Mouse (Mus musculus) heart, adult 2 months (tissue): ENCODE measurements around the gene Ppm1b. TPM values are rescaled to one million over a fixed set of nuclear protein-coding genes. Genes with fewer than 3 reads are reported as not detected.

Source experiments
- DNase-seq, 2 experiments: peaks; one replicate each; pipeline ENCODE4 v3.0.0; 2021
- H3K27ac ChIP-seq: fragments of 200-600 bp; 2 replicates; pipeline ENCODE4 v1.8.1; 2022
- H3K27me3 ChIP-seq: fragments of 200-500 bp; 2 replicates; pipeline ENCODE4 v1.6.1; 2012; ENCODE audit warnings: mild to moderate bottlenecking, low read length, inconsistent platforms, mixed read lengths; ENCODE audit not compliant: control insufficient read depth, insufficient read depth
- H3K36me3 ChIP-seq: fragments of 200-500 bp; 2 replicates; pipeline ENCODE4 v1.6.1; 2012; ENCODE audit warnings: low read length, inconsistent platforms; ENCODE audit not compliant: control insufficient read depth, insufficient read depth
- H3K4me1 ChIP-seq: fragments of 200-500 bp; 2 replicates; pipeline ENCODE4 v1.6.1; 2011; ENCODE audit warnings: low read length; ENCODE audit not compliant: control insufficient read depth, insufficient read depth
- H3K4me3 ChIP-seq: fragments of 200-600 bp; 2 replicates; pipeline ENCODE4 v1.8.1; 2022
- H3K79me2 ChIP-seq: fragments of 200-500 bp; replicated peaks from 2 replicates; pipeline ENCODE4 v1.6.1; 2012; ENCODE audit warnings: mild to moderate bottlenecking, inconsistent platforms, low read length, moderate library complexity, mixed read lengths; ENCODE audit not compliant: control insufficient read depth, insufficient read depth
- H3K9ac ChIP-seq: fragments of 200-500 bp; 2 replicates; pipeline ENCODE4 v1.6.1; 2012; ENCODE audit warnings: low read depth, mild to moderate bottlenecking, control low read depth, inconsistent platforms, low read length, mixed read lengths
- CTCF ChIP-seq: fragments of 200-600 bp; IDR thresholded peaks from 2 replicates; pipeline ENCODE4 v1.8.1; 2022; ENCODE audit warnings: antibody characterized with exemption, mild to moderate bottlenecking, moderate library complexity
- EP300 ChIP-seq: fragments of 200-500 bp; IDR thresholded peaks from 2 replicates; pipeline ENCODE4 v1.6.1; 2011; ENCODE audit warnings: low read depth, low read length, control low read depth; ENCODE audit not compliant: insufficient read depth
- POLR2A ChIP-seq: fragments of 200-500 bp; IDR thresholded peaks from 2 replicates; pipeline ENCODE4 v1.6.1; 2011; ENCODE audit warnings: mild to moderate bottlenecking, low read depth, low read length, control low read depth; ENCODE audit not compliant: insufficient read depth
- WGBS: fragments of 180-500 bp; shearing (Covaris S2); methylation state at CpG from one replicate; pipeline ENCODE4 v1.1.7; 2018; 5-methylcytosine and 5-hydroxymethylcytosine counted together
- intact Hi-C: fragments of 180-260 bp; cut with DNase I; formaldehyde crosslinking; loops from one replicate; pipeline ENCODE4 v1.15.1; 2025
- polyA plus RNA-seq: library from polyadenylated mRNA; depleted of rRNA; stranded (reverse); fragments of >200 nt; gene quantifications from 2 replicates; pipeline ENCODE4 v1.2.3, GENCODE M21; 2012
- total RNA-seq, 2 experiments: library from RNA; stranded (reverse); gene quantifications; 2 replicates each; pipeline ENCODE4 v1.2.3; 2021

The Ppm1b gene
- total and polyA plus RNA-seq, 3 experiments: 39.0 to 137 (median 119) TPM

DNA sequence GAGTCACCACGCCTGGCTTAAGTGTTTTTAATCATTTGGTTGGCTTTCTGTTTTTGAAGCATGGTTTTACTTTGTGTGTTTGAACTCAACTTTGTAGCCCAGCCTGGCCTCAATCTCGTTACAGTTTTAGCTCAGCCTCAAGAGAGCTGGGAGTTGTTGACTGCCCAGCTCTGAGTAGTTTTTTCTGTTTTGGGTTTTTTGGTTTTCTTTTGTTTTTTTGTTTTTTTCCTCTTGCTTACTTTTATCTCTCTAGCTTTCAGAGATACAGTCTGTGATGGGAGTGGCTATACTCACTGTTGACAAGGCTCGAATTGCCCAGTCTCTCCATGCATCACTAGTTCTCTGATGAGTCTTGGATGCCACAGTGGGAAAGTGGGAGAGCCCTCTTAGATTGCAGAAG lies 63.8 kb downstream of the Ppm1b start:
- H3K27ac ChIP-seq: no peak overlapping the region
- no peak for TF ChIP-seq CTCF
- intact Hi-C loops: loop anchor here (5.0 to 10.0 kb wide), 2 partner anchors 143 to 614 kb away; no protein-coding TSS in a partner anchor
- H3K4me1 ChIP-seq: no peaks in the 10 kb centered on the region
- no peaks in the 10 kb centered on the region for H3K79me2 ChIP-seq
- WGBS: 80% methylated on average over 3 of the region's 3 CpGs
- DNase-seq: no peak
- no peaks in the 10 kb centered on the region for H3K36me3 ChIP-seq
- no peak overlapping the region for H3K4me3 ChIP-seq
- no peak overlapping the region for H3K9ac ChIP-seq
- H3K27me3 ChIP-seq: no peaks in the 10 kb centered on the region

DNA sequence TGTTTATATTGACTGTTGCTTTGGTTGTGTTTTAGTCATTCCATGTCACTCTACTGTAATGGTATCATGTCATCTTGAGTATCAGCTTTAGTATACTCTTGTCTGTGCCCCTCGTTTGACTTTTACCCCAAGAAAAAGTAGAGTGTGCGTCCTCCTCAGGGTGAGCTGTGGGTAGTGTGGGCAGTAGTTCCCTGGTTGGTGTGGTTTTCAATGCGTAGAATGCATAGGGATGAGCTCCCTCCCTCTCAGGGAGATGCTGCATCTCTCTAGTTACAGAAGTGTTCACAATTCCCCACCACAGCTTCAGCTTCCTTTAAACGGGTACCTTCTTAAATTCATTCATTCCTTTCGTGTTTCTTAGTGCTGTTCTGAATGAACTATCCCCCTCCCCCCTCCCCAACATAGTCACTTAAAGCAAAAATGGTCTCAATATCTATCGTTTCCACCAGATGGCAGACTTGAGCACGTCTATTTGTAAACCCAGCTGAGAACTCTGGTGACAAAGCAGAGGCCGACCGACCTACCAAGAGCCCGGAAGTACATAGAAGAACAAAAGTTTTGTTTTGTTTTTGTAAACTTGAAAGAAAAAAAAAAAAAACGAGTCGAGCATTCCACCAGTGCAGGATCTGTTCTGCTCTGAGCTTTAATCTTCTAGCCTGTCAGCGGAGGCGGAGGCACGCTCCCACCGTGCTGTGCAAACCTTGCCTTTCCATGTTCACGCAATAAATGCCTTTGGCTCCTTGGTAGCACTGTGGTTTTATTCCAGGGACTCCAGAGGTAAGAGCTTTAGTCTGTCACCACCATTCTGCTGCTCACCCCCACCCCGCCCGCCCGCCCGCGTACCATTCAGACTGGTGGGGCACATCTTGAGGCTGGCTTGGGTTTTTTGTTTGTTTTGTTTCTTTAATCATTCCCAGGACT lies 67.0 kb downstream of the Ppm1b start:
- WGBS: 56% methylated on average over 22 of the region's 22 CpGs
- H3K36me3 ChIP-seq: no peaks in the 10 kb centered on the region
- DNase-seq: peak in 1 of 2 experiments; percentile 24
- TF ChIP-seq POLR2A: no peak
- TF ChIP-seq CTCF: peak; percentile 67
- intact Hi-C loops: loop anchor here (2.0 to 10.0 kb wide), 3 partner anchors 61 to 611 kb away; no protein-coding TSS in a partner anchor
- H3K79me2 ChIP-seq: no peaks in the 10 kb centered on the region
- no peak overlapping the region for H3K4me3 ChIP-seq
- H3K4me1 ChIP-seq: no peaks in the 10 kb centered on the region
- H3K9ac ChIP-seq: no peak overlapping the region
- no peaks in the 10 kb centered on the region for H3K27me3 ChIP-seq
- H3K27ac ChIP-seq: no peak overlapping the region

DNA sequence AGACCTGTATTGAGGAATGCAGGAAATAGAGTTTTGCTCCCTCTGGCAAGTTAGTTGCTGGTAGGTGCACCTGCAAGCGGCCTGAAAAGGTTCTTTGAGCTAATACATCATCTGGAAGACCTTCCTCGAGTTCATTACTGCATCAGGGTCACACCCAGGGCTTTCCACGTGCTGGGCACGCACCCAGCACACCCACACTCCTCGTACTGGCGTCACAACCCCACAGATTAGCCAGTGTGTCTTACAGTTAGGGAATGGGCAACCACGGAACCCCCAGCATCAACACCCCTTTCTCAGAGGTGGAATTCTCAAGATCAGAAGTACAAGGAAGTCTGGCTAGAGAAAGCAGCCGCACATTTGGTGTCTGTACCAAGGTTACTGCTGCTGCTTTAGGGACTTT lies 67.7 kb downstream of the Ppm1b start:
- no peak for DNase-seq
- no peaks in the 10 kb centered on the region for H3K27me3 ChIP-seq
- TF ChIP-seq POLR2A: no peak

DNA sequence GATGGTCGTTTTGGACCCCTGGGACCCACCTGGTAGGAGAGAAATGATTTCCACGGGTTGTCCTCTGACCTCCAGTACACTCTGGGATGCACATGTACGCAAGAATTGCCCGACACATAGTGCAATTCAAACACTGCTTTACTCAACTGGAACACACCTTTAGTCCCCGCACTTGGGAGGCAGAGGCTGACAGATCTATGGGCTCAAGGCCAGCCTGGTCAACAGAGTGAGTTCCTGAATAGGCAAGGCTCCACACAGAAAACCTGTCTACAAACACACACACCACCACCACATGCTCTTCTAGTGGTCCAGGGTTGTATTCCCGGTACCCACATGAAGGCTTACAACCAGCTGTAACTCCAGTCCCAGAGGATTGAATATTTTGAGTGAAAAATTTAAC lies 68.6 kb downstream of the Ppm1b start:
- TF ChIP-seq POLR2A (no peak), CTCF (no peak), EP300 (no peak)
- Histone ChIP-seq H3K4me1 (no peaks in the 10 kb centered on the region), H3K36me3 (no peaks in the 10 kb centered on the region), H3K4me3 (no peak overlapping the region), H3K79me2 (no peaks in the 10 kb centered on the region), H3K27me3 (no peaks in the 10 kb centered on the region), H3K27ac (no peak overlapping the region), H3K9ac (no peak overlapping the region)
- DNase-seq: no peak
- intact Hi-C loops: loop anchor here (10.0 kb wide), 1 partner anchor 610 kb away; no protein-coding TSS in a partner anchor
- 97% methylated on average over 6 of the region's 6 CpGs for WGBS

More for the DNA sequence above, 67.7 kb downstream of the Ppm1b start:
- no peak overlapping the region for H3K27ac ChIP-seq
- H3K4me3 ChIP-seq: no peak overlapping the region
- no peaks in the 10 kb centered on the region for H3K79me2 ChIP-seq
- intact Hi-C loops: loop anchor here (5.0 to 10.0 kb wide), 2 partner anchors 147 to 611 kb away; no protein-coding TSS in a partner anchor
- 87% methylated on average over 8 of the region's 8 CpGs for WGBS
- no peaks in the 10 kb centered on the region for H3K36me3 ChIP-seq
- H3K9ac ChIP-seq: no peak overlapping the region
- H3K4me1 ChIP-seq: no peaks in the 10 kb centered on the region

DNA sequence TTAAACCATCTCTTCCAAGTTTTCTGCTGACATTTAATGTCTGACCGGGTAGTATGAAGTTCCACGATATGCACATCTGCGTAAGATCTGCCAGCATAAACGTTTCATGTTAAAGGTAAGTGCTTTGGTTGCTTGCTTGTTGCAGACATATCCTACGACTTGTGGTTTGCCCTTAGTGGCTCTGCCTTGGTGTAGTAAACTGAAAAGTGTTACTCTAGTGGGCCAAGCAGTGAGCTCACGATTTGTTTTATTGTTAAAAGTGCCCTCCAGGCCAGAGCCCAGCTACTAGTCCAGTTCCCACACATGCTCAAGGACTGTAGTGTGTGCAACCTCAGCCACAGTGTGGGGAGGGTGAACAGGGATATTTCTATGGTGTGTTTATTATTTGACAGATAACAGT lies 69.9 kb downstream of the Ppm1b start:
- H3K4me1 ChIP-seq: no peaks in the 10 kb centered on the region
- intact Hi-C loops: loop anchor here (10.0 kb wide), 1 partner anchor 608 kb away; no protein-coding TSS in a partner anchor
- no peak overlapping the region for H3K9ac ChIP-seq
- no peak overlapping the region for H3K27ac ChIP-seq
- 90% methylated on average over 6 of the region's 6 CpGs for WGBS
- H3K36me3 ChIP-seq: no peaks in the 10 kb centered on the region
- H3K79me2 ChIP-seq: no peaks in the 10 kb centered on the region
- H3K4me3 ChIP-seq: no peak overlapping the region
- TF ChIP-seq POLR2A: no peak
- no peak for TF ChIP-seq EP300
- TF ChIP-seq CTCF: no peak
- no peak for DNase-seq
- H3K27me3 ChIP-seq: no peaks in the 10 kb centered on the region

DNA sequence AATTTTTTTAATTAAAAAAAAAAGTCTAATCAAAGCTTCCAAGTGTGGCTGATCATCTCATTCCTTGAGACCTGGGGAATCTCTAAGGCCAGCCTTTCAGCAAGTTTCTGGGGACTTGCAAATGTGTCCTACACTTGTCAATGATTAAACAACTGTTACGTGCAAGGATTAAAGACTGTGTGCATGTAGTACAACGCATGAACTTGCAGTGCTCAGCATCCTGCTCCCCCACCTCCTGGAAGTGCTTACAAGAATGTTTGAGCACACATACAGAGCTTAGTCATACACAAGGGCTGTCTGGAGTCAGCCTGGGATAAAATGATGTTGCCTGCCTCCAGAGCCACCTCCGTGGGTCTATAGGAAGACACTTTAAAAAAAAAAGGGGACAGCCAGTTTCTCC lies 70.7 kb downstream of the Ppm1b start:
- no peak overlapping the region for H3K27ac ChIP-seq
- no peak overlapping the region for H3K4me3 ChIP-seq
- TF ChIP-seq EP300 (no peak), POLR2A (no peak), CTCF (no peak)
- DNase-seq: no peak
- no peaks in the 10 kb centered on the region for H3K27me3 ChIP-seq
- no peaks in the 10 kb centered on the region for H3K36me3 ChIP-seq
- H3K79me2 ChIP-seq: no peaks in the 10 kb centered on the region
- intact Hi-C loops: loop anchor here (10.0 kb wide), 1 partner anchor 608 kb away; no protein-coding TSS in a partner anchor
- H3K9ac ChIP-seq: no peak overlapping the region
- H3K4me1 ChIP-seq: no peaks in the 10 kb centered on the region
- 84% methylated on average over 3 of the region's 3 CpGs for WGBS
